Mouse (Mus musculus) lung, adult 2 months (tissue): ENCODE measurements around the gene Bsnd.

ENCODE experiments used
- CTCF ChIP-seq: fragments of 200-500 bp; IDR thresholded peaks from 2 replicates; pipeline ENCODE4 v1.5.1; 2011; ENCODE audit warnings: mild to moderate bottlenecking, low read length, control low read depth; ENCODE audit not compliant: insufficient read depth
- POLR2A ChIP-seq: fragments of 200-500 bp; IDR thresholded peaks from 2 replicates; pipeline ENCODE4 v1.6.1; 2011; ENCODE audit warnings: low read depth, mild to moderate bottlenecking, control low read depth, low read length, borderline replicate concordance; ENCODE audit errors: extremely low read depth

- TF ChIP-seq POLR2A: no peak
- no peak for TF ChIP-seq CTCF
Observed at GRCm38 (mm10) chr4:106483831-106484230, 8.3 kb downstream of the Bsnd start.
